In the genomic region with DNA sequence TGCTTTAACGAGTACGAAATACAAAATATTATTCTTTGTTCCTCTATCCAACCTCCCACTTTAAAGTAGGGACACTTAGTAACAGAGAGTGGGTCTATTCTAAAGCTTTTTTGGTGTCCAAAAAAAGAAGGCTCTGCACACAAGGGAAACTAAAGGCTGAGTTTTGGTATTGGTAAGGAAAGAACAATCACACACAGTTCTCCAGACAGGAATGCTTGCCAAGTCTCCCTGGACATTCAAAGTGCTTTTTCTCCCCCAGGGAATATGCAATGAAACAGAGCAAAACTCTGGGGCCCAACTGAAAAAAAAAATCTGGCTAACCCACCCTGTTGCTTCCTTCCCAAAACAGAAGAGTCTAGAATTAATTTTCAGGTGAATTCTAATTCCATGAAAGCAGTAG, we compare ENCODE assay signal across 10 mouse cellular contexts. TPM values are rescaled to one million over a fixed set of nuclear protein-coding genes. Genes with fewer than 3 reads are reported as not detected.
DNase-seq lines count a peak whose midpoint lies in the region; ATAC-seq and TF ChIP-seq lines count a peak whose summit lies in the region.
"Had no signal": no experiment of that assay in that cellular context is flagged by ENCODE, and none has a peak within 500 bp of the region (broad histone marks: within the 10 kb centered on the region; RNA-seq: fewer than 3 reads in every experiment).

No protein-coding gene starts in this region.

- no peak for TF ChIP-seq CTCF in heart, postnatal 0 days (IDR thresholded peaks at IDR 0.05; ENCODE audit: low read depth)
- no peak for TF ChIP-seq CTCF in lung, embryonic 14.5 days (IDR thresholded peaks at IDR 0.05; ENCODE audit: low read depth)

- WGBS in heart, postnatal 0 days: 77% methylated on average over 2 of the region's 2 CpGs
- 91% methylated on average over 2 of the region's 2 CpGs for WGBS in heart, embryonic 10.5 days
- 75% methylated on average over 2 of the region's 2 CpGs for WGBS in lung, embryonic 14.5 days
- WGBS in embryonic facial prominence, embryonic 15.5 days: 82% methylated on average over 2 of the region's 2 CpGs
- 82% methylated on average over 2 of the region's 2 CpGs for WGBS in midbrain, embryonic 16.5 days

- ATAC-seq in heart, postnatal 0 days (ENCODE audit: insufficient read depth, low read depth): no peak
- ATAC-seq in lung, embryonic 14.5 days (ENCODE audit: insufficient read depth): no peak
- ATAC-seq in embryonic facial prominence, embryonic 15.5 days (ENCODE audit: insufficient number of reproducible peaks, low FRiP score, low TSS enrichment, low read depth): no peak
- no peak for ATAC-seq in midbrain, embryonic 16.5 days
- ATAC-seq: liver, postnatal 0 days had no signal

- H3K9ac ChIP-seq in heart, postnatal 0 days (replicated peaks; ENCODE audit: low read depth, low read length): no peak overlapping the region
- peak overlapping the region; percentile 36 for H3K9ac ChIP-seq in lung, embryonic 14.5 days
- no peak overlapping the region for H3K9ac ChIP-seq in embryonic facial prominence, embryonic 15.5 days
- H3K9ac ChIP-seq in midbrain, embryonic 16.5 days (ENCODE audit: low read depth, low read length): no peak overlapping the region
- H3K9ac ChIP-seq: liver, postnatal 0 days had no signal

- H3K4me2 ChIP-seq in heart, postnatal 0 days (ENCODE audit: low read depth, low read length): peak overlapping the region; percentile 23
- peak overlapping the region; percentile 47 for H3K4me2 ChIP-seq in lung, embryonic 14.5 days
- H3K4me2 ChIP-seq in embryonic facial prominence, embryonic 15.5 days (replicated peaks): no peak overlapping the region
- H3K4me2 ChIP-seq in midbrain, embryonic 16.5 days (ENCODE audit: low read length): no peak overlapping the region

- no peak overlapping the region for H3K4me3 ChIP-seq in heart, postnatal 0 days (ENCODE audit: low read depth, low read length)
- H3K4me3 ChIP-seq in heart, embryonic 10.5 days: no peak overlapping the region
- peak overlapping the region; percentile 36 for H3K4me3 ChIP-seq in lung, embryonic 14.5 days (ENCODE audit: low read depth, low read length)
- 0 out of 2 replicates have a peak overlapping the region, but pooled peaks have one; percentile 14 for H3K4me3 ChIP-seq in embryonic facial prominence, embryonic 15.5 days (replicated peaks)
- peak overlapping the region; percentile 1; the same call in 1 of the 2 replicates for H3K4me3 ChIP-seq in midbrain, embryonic 16.5 days (ENCODE audit: low read depth, low read length)
- H3K4me3 ChIP-seq: heart, adult 2 months had no signal

- no peaks in the 10 kb centered on the region for H3K9me3 ChIP-seq in heart, postnatal 0 days (replicated peaks; ENCODE audit: control insufficient read depth, low read length)
- H3K9me3 ChIP-seq in heart, embryonic 10.5 days: no peaks in the 10 kb centered on the region
- no peaks in the 10 kb centered on the region for H3K9me3 ChIP-seq in lung, embryonic 14.5 days (ENCODE audit: low read depth, low read length)
- H3K9me3 ChIP-seq in embryonic facial prominence, embryonic 15.5 days (replicated peaks): no peaks in the 10 kb centered on the region
- no peaks in the 10 kb centered on the region for H3K9me3 ChIP-seq in midbrain, embryonic 16.5 days (replicated peaks; ENCODE audit: control insufficient read depth, low read length, poor library complexity, severe bottlenecking)

- no peak overlapping the region for H3K27ac ChIP-seq in heart, postnatal 0 days (ENCODE audit: low read depth)
- H3K27ac ChIP-seq in heart, embryonic 10.5 days: no peak overlapping the region
- peak overlapping the region; percentile 58; the same call in 1 of the 2 replicates for H3K27ac ChIP-seq in lung, embryonic 14.5 days (ENCODE audit: low read depth)
- no peak overlapping the region for H3K27ac ChIP-seq in embryonic facial prominence, embryonic 15.5 days (replicated peaks)
- peak overlapping the region; percentile 1 for H3K27ac ChIP-seq in midbrain, embryonic 16.5 days (ENCODE audit: low read length)
- H3K27ac ChIP-seq: heart, adult 2 months had no signal

- TF ChIP-seq EP300 in heart, postnatal 0 days (IDR thresholded peaks at IDR 0.05; ENCODE audit: low read depth): no peak

- no peaks in the 10 kb centered on the region for H3K27me3 ChIP-seq in heart, postnatal 0 days (ENCODE audit: control insufficient read depth, insufficient read depth, low read length)
- H3K27me3 ChIP-seq in heart, embryonic 10.5 days (ENCODE audit: insufficient read depth, poor library complexity, severe bottlenecking): no peaks in the 10 kb centered on the region
- H3K27me3 ChIP-seq in lung, embryonic 14.5 days (ENCODE audit: insufficient read depth, low read length): no peaks in the 10 kb centered on the region
- no peaks in the 10 kb centered on the region for H3K27me3 ChIP-seq in embryonic facial prominence, embryonic 15.5 days
- H3K27me3 ChIP-seq in midbrain, embryonic 16.5 days (ENCODE audit: control insufficient read depth, insufficient read depth, low read depth, low read length): no peaks in the 10 kb centered on the region

- no peaks in the 10 kb centered on the region for H3K36me3 ChIP-seq in heart, postnatal 0 days (replicated peaks; ENCODE audit: control insufficient read depth, insufficient read depth, low read length)
- no peaks in the 10 kb centered on the region for H3K36me3 ChIP-seq in heart, embryonic 10.5 days
- H3K36me3 ChIP-seq in lung, embryonic 14.5 days (ENCODE audit: insufficient read depth): no peaks in the 10 kb centered on the region
- H3K36me3 ChIP-seq in embryonic facial prominence, embryonic 15.5 days: no peaks in the 10 kb centered on the region
- H3K36me3 ChIP-seq in midbrain, embryonic 16.5 days (ENCODE audit: control insufficient read depth, insufficient read depth, low read length): no peaks in the 10 kb centered on the region

- H3K4me1 ChIP-seq in heart, postnatal 0 days (ENCODE audit: control insufficient read depth, insufficient read depth): no peaks in the 10 kb centered on the region
- H3K4me1 ChIP-seq in heart, embryonic 10.5 days: no peaks in the 10 kb centered on the region
- H3K4me1 ChIP-seq in lung, embryonic 14.5 days (ENCODE audit: insufficient read depth): no peaks in the 10 kb centered on the region
- peaks cover 9% of the 10 kb centered on the region; the same call in 1 of the 2 replicates for H3K4me1 ChIP-seq in embryonic facial prominence, embryonic 15.5 days
- peaks cover 2% of the 10 kb centered on the region; the same call in 1 of the 2 replicates for H3K4me1 ChIP-seq in midbrain, embryonic 16.5 days (ENCODE audit: control insufficient read depth, insufficient read depth, low read length)

- DNase-seq in heart, postnatal 0 days (ENCODE audit: low spot score): no peak
- DNase-seq in heart, embryonic 10.5 days (ENCODE audit: low spot score): no peak
- peak; percentile 9 for DNase-seq in lung, embryonic 14.5 days
- DNase-seq in lung, postnatal 36 days: no peak
- no peak for DNase-seq in ovary, adult 18-20 months (ENCODE audit: low spot score)
- no peak for DNase-seq in adrenal gland, adult 18-20 months (ENCODE audit: low spot score in 2 of 2)
- DNase-seq: liver, postnatal 0 days had no signal

RNA-seq across cellular contexts. Expression of a gene that starts 0.6 kb away (rescaled TPM):
- 1.5 and 2.1 TPM in 2 replicates for total RNA-seq in heart, postnatal 0 days (2014; rRNA removed; ENCODE audit: low replicate concordance)
- polyA plus RNA-seq in heart, postnatal 0 days (2015; fragmentation: Nextera tagmentation; extraction: Ambion mirVana): 0.71 and 2.0 TPM in 2 replicates
- polyA plus RNA-seq in heart, embryonic 10.5 days (2016; fragmentation: Nextera tagmentation; extraction: Ambion mirVana): 0.80 and 1.5 TPM in 2 replicates
- 28.1 and 33.2 TPM in 2 replicates for polyA plus RNA-seq in lung, embryonic 14.5 days (2014; fragmentation: Nextera tagmentation; extraction: Ambion mirVana)
- 7.1 and 9.7 TPM in 2 replicates for polyA plus RNA-seq in embryonic facial prominence, embryonic 15.5 days (2015; fragmentation: Nextera tagmentation; extraction: Ambion mirVana)
- polyA plus RNA-seq in midbrain, embryonic 16.5 days (2015; fragmentation: Nextera tagmentation; extraction: Ambion mirVana): 8.8 and 12.5 TPM in 2 replicates
- 1 to 10 TPM; 4.0 to 6.2 TPM for total RNA-seq in adrenal gland, adult 18-20 months (2021)

RNA-seq across cellular contexts. Expression of a gene that starts 44.0 kb away (rescaled TPM):
- 4.1 and 7.9 TPM in 2 replicates for total RNA-seq in heart, postnatal 0 days (2014; rRNA removed; ENCODE audit: low replicate concordance)
- 14.9 TPM in 2 replicates for polyA plus RNA-seq in heart, postnatal 0 days (2015; fragmentation: Nextera tagmentation; extraction: Ambion mirVana)
- polyA plus RNA-seq in heart, embryonic 10.5 days (2016; fragmentation: Nextera tagmentation; extraction: Ambion mirVana): 37.5 and 47.8 TPM in 2 replicates
- polyA plus RNA-seq in lung, embryonic 14.5 days (2014; fragmentation: Nextera tagmentation; extraction: Ambion mirVana): 34.4 and 38.9 TPM in 2 replicates
- 36.5 and 38.2 TPM in 2 replicates for polyA plus RNA-seq in embryonic facial prominence, embryonic 15.5 days (2015; fragmentation: Nextera tagmentation; extraction: Ambion mirVana)
- polyA plus RNA-seq in midbrain, embryonic 16.5 days (2015; fragmentation: Nextera tagmentation; extraction: Ambion mirVana): 60.6 and 65.1 TPM in 2 replicates
- 10 to 100 TPM; 16.2 to 20.3 TPM for total RNA-seq in adrenal gland, adult 18-20 months (2021)

Comparison
In these comparisons a context has a peak if more than half of its experiments do, and no peak if none do; other contexts are left out.
1. H3K27ac ChIP-seq: peak in lung, embryonic 14.5 days (single experiment) and midbrain, embryonic 16.5 days (single experiment); none in heart, postnatal 0 days (single experiment), heart, embryonic 10.5 days (single experiment) and embryonic facial prominence, embryonic 15.5 days (single experiment).
2. H3K4me2 ChIP-seq: peak in heart, postnatal 0 days (single experiment) and lung, embryonic 14.5 days (single experiment); none in embryonic facial prominence, embryonic 15.5 days (single experiment) and midbrain, embryonic 16.5 days (single experiment).
3. H3K4me3 ChIP-seq: peak in lung, embryonic 14.5 days (single experiment), embryonic facial prominence, embryonic 15.5 days (single experiment) and midbrain, embryonic 16.5 days (single experiment); none in heart, postnatal 0 days (single experiment) and heart, embryonic 10.5 days (single experiment).